Mouse (Mus musculus): ENCODE data around the gene Vwa8. TPM values are rescaled to one million over a fixed set of nuclear protein-coding genes. Genes with fewer than 3 reads are reported as not detected.

The Vwa8 gene
- total and polyA plus RNA-seq, 2 experiments from 2014 or later: 8.1 to 19.5 TPM

- 91% methylated on average over 6 of the region's 6 CpGs for WGBS
- no peaks in the 10 kb centered on the region for H3K36me3 ChIP-seq (ENCODE audit: insufficient read depth, low read length)
- H3K9ac ChIP-seq (replicated peaks; ENCODE audit: low read length, poor library complexity, severe bottlenecking): no peak overlapping the region
- H3K27me3 ChIP-seq (ENCODE audit: insufficient read depth, low read length): no peaks in the 10 kb centered on the region
- ATAC-seq (ENCODE audit: low FRiP score): no peak
- no peak for DNase-seq (ENCODE audit: low spot score)
- H3K4me3 ChIP-seq (ENCODE audit: low read depth, low read length): no peak overlapping the region
- H3K9me3 ChIP-seq (ENCODE audit: low read length): no peaks in the 10 kb centered on the region
- no peak overlapping the region for H3K27ac ChIP-seq (ENCODE audit: low read depth, low read length)
- H3K4me1 ChIP-seq (ENCODE audit: insufficient read depth, low read length): no peaks in the 10 kb centered on the region
- H3K4me2 ChIP-seq (ENCODE audit: low read depth, low read length, poor library complexity, severe bottlenecking): no peak overlapping the region
- TF ChIP-seq CTCF (IDR thresholded peaks at IDR 0.05): peak; percentile 37
Measured at GRCm38 (mm10) chr14:79139096-79139651, 290.3 kb downstream of the Vwa8 start.

GRCm38 (mm10) chr14:79139918-79140825 is 291.3 kb downstream of the Vwa8 start:
- Histone ChIP-seq H3K9ac (replicated peaks; ENCODE audit: low read length, poor library complexity, severe bottlenecking) (no peak overlapping the region), H3K4me2 (ENCODE audit: low read depth, low read length, poor library complexity, severe bottlenecking) (no peak overlapping the region), H3K36me3 (ENCODE audit: insufficient read depth, low read length) (no peaks in the 10 kb centered on the region), H3K27me3 (ENCODE audit: insufficient read depth, low read length) (no peaks in the 10 kb centered on the region), H3K4me3 (ENCODE audit: low read depth, low read length) (no peak overlapping the region), H3K4me1 (ENCODE audit: insufficient read depth, low read length) (no peaks in the 10 kb centered on the region), H3K9me3 (ENCODE audit: low read length) (no peaks in the 10 kb centered on the region), H3K27ac (ENCODE audit: low read depth, low read length) (peak overlapping the region; percentile 14; the same call in 1 of the 2 replicates)
- TF ChIP-seq CTCF (IDR thresholded peaks at IDR 0.05): peak; percentile 47; the same call in 1 of the 2 replicates
- WGBS: 32% methylated on average over 19 of the region's 19 CpGs
- DNase-seq (ENCODE audit: low spot score) (peak; percentile 38), ATAC-seq (ENCODE audit: low FRiP score) (peak; percentile 78; the same call in 1 of the 2 replicates)

- TF ChIP-seq CTCF (IDR thresholded peaks at IDR 0.05): no peak
- Histone ChIP-seq H3K9me3 (ENCODE audit: low read length) (no peaks in the 10 kb centered on the region), H3K4me3 (ENCODE audit: low read depth, low read length) (no peak overlapping the region), H3K4me1 (ENCODE audit: insufficient read depth, low read length) (no peaks in the 10 kb centered on the region), H3K9ac (replicated peaks; ENCODE audit: low read length, poor library complexity, severe bottlenecking) (no peak overlapping the region), H3K4me2 (ENCODE audit: low read depth, low read length, poor library complexity, severe bottlenecking) (no peak overlapping the region), H3K27ac (ENCODE audit: low read depth, low read length) (no peak overlapping the region), H3K36me3 (ENCODE audit: insufficient read depth, low read length) (no peaks in the 10 kb centered on the region), H3K27me3 (ENCODE audit: insufficient read depth, low read length) (no peaks in the 10 kb centered on the region)
- DNase-seq (ENCODE audit: low spot score) (peak; percentile 27), ATAC-seq (ENCODE audit: low FRiP score) (no peak; the same call in 1 of the 2 replicates)
- 72% methylated on average over 2 of the region's 2 CpGs for WGBS
Measured at GRCm38 (mm10) chr14:79140826-79141219, 292.0 kb downstream of the Vwa8 start.

GRCm38 (mm10) chr14:79142342-79142741 is 293.5 kb downstream of the Vwa8 start:
- WGBS: 82% methylated on average over 4 of the region's 4 CpGs
- DNase-seq (ENCODE audit: low spot score) (no peak), ATAC-seq (ENCODE audit: low FRiP score) (no peak)
- Histone ChIP-seq H3K27me3 (ENCODE audit: insufficient read depth, low read length) (no peaks in the 10 kb centered on the region), H3K4me1 (ENCODE audit: insufficient read depth, low read length) (no peaks in the 10 kb centered on the region), H3K4me3 (ENCODE audit: low read depth, low read length) (no peak overlapping the region), H3K4me2 (ENCODE audit: low read depth, low read length, poor library complexity, severe bottlenecking) (no peak overlapping the region), H3K9me3 (ENCODE audit: low read length) (no peaks in the 10 kb centered on the region), H3K27ac (ENCODE audit: low read depth, low read length) (no peak overlapping the region), H3K36me3 (ENCODE audit: insufficient read depth, low read length) (no peaks in the 10 kb centered on the region), H3K9ac (replicated peaks; ENCODE audit: low read length, poor library complexity, severe bottlenecking) (no peak overlapping the region)
- TF ChIP-seq CTCF (IDR thresholded peaks at IDR 0.05): no peak

GRCm38 (mm10) chr14:79143696-79144095 is 294.8 kb downstream of the Vwa8 start:
- Histone ChIP-seq H3K27me3 (ENCODE audit: insufficient read depth, low read length) (no peaks in the 10 kb centered on the region), H3K4me3 (ENCODE audit: low read depth, low read length) (no peak overlapping the region), H3K36me3 (ENCODE audit: insufficient read depth, low read length) (no peaks in the 10 kb centered on the region), H3K27ac (ENCODE audit: low read depth, low read length) (no peak overlapping the region), H3K9me3 (ENCODE audit: low read length) (no peaks in the 10 kb centered on the region), H3K4me2 (ENCODE audit: low read depth, low read length, poor library complexity, severe bottlenecking) (no peak overlapping the region), H3K9ac (replicated peaks; ENCODE audit: low read length, poor library complexity, severe bottlenecking) (no peak overlapping the region), H3K4me1 (ENCODE audit: insufficient read depth, low read length) (no peaks in the 10 kb centered on the region)
- DNase-seq (ENCODE audit: low spot score) (no peak), ATAC-seq (ENCODE audit: low FRiP score) (no peak)
- TF ChIP-seq CTCF (IDR thresholded peaks at IDR 0.05): no peak
- WGBS: 92% methylated on average over 9 of the region's 9 CpGs
